Mouse (Mus musculus) kidney, postnatal 0 days (tissue): ENCODE results near the gene Cnn1. TPM values are rescaled to one million over a fixed set of nuclear protein-coding genes. Genes with fewer than 3 reads are reported as not detected.
A peak's percentile ranks its signal among the peaks of the same experiment; 100 is the strongest.

Source experiments
- ATAC-seq: fragments of 200-750 bp; cut with Nextera tagmentation; replicated peaks from 2 replicates; pipeline ENCODE4 v1.8.0; 2017; ENCODE audit warnings: low read depth, moderate number of reproducible peaks, moderate TSS enrichment, moderate library complexity; ENCODE audit not compliant: low FRiP score
- DNase-seq: peaks from one replicate; pipeline ENCODE4 v3.0.0-alpha.2; 2016; ENCODE audit warnings: low spot score
- H3K27ac ChIP-seq: fragments of 300-500 bp; sonication (generic); 2 replicates; pipeline ENCODE4 v1.5.1; 2014; ENCODE audit warnings: mild to moderate bottlenecking
- H3K27me3 ChIP-seq: fragments of 300-500 bp; sonication (generic); 2 replicates; pipeline ENCODE4 v1.6.1; 2014; ENCODE audit warnings: low read length, mixed read lengths; ENCODE audit not compliant: insufficient read depth
- H3K36me3 ChIP-seq: fragments of 300-500 bp; sonication (generic); 2 replicates; pipeline ENCODE4 v1.6.1; 2014; ENCODE audit warnings: low read length, mixed read lengths; ENCODE audit not compliant: insufficient read depth
- H3K4me1 ChIP-seq: fragments of 300-500 bp; sonication (generic); replicated peaks from 2 replicates; pipeline ENCODE4 v1.6.1; 2014; ENCODE audit warnings: antibody characterized with exemption, low read length, mixed read lengths; ENCODE audit not compliant: insufficient read depth
- H3K4me2 ChIP-seq: fragments of 300-500 bp; sonication (generic); 2 replicates; pipeline ENCODE4 v1.6.1; 2014; ENCODE audit warnings: mild to moderate bottlenecking, low read length, moderate library complexity, mixed read lengths
- H3K4me3 ChIP-seq: fragments of 300-500 bp; sonication (generic); replicated peaks from 2 replicates; pipeline ENCODE4 v1.5.1; 2014; ENCODE audit warnings: low read depth, low read length
- H3K9ac ChIP-seq: fragments of 300-500 bp; sonication (generic); 2 replicates; pipeline ENCODE4 v1.6.1; 2014; ENCODE audit warnings: low read depth, low read length
- H3K9me3 ChIP-seq: fragments of 300-500 bp; sonication (generic); replicated peaks from 2 replicates; pipeline ENCODE4 v1.6.1; 2016; ENCODE audit warnings: low read length, inconsistent platforms, mixed read lengths
- CTCF ChIP-seq: IDR thresholded peaks from 2 replicates; pipeline ENCODE4 v1.5.1; 2016; ENCODE audit warnings: antibody characterized with exemption, low read depth, mild to moderate bottlenecking, moderate library complexity
- WGBS: fragments of 180-500 bp; shearing (Covaris S2); extraction: QIAGEN DNeasy Blood & Tissue Kit; methylation state at CpG from one replicate; pipeline ENCODE4 v1.1.7; 2014; 5-methylcytosine and 5-hydroxymethylcytosine counted together
- polyA plus RNA-seq: library from polyadenylated mRNA; unstranded; fragments of >200 nt; fragmentation: Nextera tagmentation; extraction: Ambion mirVana; gene quantifications from 2 replicates; pipeline ENCODE4 v1.2.1, GENCODE M21; 2015

Cnn1 gene
- polyA plus RNA-seq, 1 experiment from 2014 or later: 30.8 TPM

DNA sequence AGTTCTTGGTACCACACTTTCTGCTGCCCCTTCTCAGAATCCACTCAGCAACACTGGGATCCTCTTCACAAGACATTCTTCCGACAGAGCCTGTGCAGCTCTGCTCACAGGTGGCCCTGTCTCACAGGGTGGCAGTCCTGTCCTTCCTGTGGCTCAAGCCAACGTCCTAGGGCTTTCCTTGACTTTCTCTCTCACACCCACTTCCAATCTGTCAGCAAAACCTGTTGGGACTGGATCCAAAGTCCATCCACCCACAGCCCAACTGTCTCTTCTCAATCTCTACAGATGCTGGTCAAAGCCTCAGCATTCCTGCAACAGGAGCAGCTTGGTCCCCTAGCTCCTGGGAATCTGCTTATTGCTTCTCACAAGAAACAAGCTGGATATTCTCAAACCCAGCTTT lies 37.7 kb upstream of the Cnn1 start:
- Histone ChIP-seq H3K4me1 (no peaks in the 10 kb centered on the region), H3K27ac (no peak overlapping the region), H3K4me2 (no peak overlapping the region), H3K36me3 (peaks cover 56% of the 10 kb centered on the region), H3K27me3 (no peaks in the 10 kb centered on the region), H3K9me3 (no peaks in the 10 kb centered on the region), H3K4me3 (no peak overlapping the region), H3K9ac (no peak overlapping the region)
- no peak for DNase-seq
- TF ChIP-seq CTCF: no peak
- ATAC-seq: no peak
- whole genome bisulfite sequencing: 84% methylated on average over 2 of the region's 2 CpGs

DNA sequence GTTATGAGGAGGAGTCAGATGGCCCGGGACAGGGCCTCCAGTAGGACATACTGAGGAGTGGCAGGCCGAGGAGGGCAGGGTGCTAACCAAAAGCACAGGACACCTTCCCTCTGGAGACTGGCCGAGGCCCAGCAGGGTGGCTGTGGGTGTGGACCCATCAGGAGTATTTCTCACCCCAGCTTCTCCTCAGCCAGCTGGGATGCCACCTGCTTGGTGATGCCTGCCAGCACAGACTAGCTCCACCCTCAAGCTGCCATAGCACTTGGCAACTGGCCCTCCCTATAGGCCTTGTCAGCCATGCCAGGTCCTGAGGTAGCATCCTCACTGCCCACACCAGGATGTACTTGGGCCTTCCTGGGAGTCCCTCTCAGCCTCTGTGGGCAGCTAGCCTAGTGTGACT lies 34.7 kb upstream of the Cnn1 start:
- Histone ChIP-seq H3K4me3 (no peak overlapping the region), H3K9me3 (no peaks in the 10 kb centered on the region), H3K36me3 (peaks cover 43% of the 10 kb centered on the region), H3K27ac (no peak overlapping the region), H3K27me3 (no peaks in the 10 kb centered on the region), H3K4me1 (no peaks in the 10 kb centered on the region), H3K9ac (no peak overlapping the region), H3K4me2 (no peak overlapping the region)
- no peak for TF ChIP-seq CTCF
- 94% methylated on average over 3 of the region's 3 CpGs for WGBS
- ATAC-seq (0 out of 2 replicates have a peak, but pooled peaks have one; percentile 14), DNase-seq (no peak)

DNA sequence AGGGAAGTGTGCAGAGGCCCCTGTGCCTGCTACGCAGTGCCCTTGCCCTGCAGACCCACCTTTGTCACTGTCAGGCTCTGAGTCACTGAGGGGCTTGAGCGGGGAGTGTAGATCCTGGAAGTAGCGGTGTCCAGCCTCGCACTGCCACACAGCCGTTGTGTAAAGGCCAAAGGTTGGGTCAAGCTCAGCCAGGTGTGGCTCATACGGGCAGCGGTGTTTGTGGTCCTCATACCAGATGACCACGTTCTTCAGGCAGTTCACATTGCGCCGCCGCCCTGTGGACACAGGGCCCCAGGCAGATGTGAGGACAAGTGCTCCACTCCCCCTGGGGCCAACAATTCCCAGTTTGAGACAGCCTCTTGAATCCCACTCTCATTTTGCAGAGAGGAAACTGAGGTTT lies 33.4 kb upstream of the Cnn1 start:
- H3K36me3 ChIP-seq: peaks cover 38% of the 10 kb centered on the region
- H3K4me3 ChIP-seq: no peak overlapping the region
- ATAC-seq: no peak

DNA sequence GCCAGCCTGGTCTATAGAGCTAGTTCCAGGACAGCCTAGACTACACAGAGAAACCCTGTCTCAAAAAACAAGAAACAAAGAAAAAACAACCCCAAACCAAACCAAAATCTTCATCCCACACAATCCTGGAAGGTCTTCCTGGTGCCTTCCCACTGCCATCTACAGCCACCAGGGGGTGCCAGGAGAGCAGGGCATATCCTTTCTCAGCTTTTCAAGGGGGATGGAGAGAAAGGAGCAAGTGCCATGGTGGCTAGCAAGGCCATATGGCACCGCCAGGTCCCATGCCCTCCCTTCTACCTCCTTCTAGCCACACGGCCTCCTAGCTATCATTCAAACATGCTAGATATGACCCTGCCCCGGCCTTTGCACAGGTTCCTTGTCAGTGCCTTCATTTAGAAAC lies 32.6 kb upstream of the Cnn1 start:
- no peak overlapping the region for H3K9ac ChIP-seq
- H3K4me1 ChIP-seq: no peaks in the 10 kb centered on the region
- H3K36me3 ChIP-seq: peaks cover 33% of the 10 kb centered on the region
- no peaks in the 10 kb centered on the region for H3K9me3 ChIP-seq
- 71% methylated on average over 3 of the region's 3 CpGs for WGBS
- TF ChIP-seq CTCF: peak; percentile 87
- H3K4me2 ChIP-seq: no peak overlapping the region
- no peaks in the 10 kb centered on the region for H3K27me3 ChIP-seq
- DNase-seq (peak; percentile 72), ATAC-seq (no peak)
- no peak overlapping the region for H3K27ac ChIP-seq
- H3K4me3 ChIP-seq: no peak overlapping the region

More for the DNA sequence above, 33.4 kb upstream of the Cnn1 start:
- TF ChIP-seq CTCF: no peak
- 88% methylated on average over 11 of the region's 11 CpGs for WGBS
- no peak overlapping the region for H3K4me2 ChIP-seq
- no peak overlapping the region for H3K27ac ChIP-seq
- no peaks in the 10 kb centered on the region for H3K27me3 ChIP-seq
- no peak for DNase-seq
- H3K9me3 ChIP-seq: no peaks in the 10 kb centered on the region
- no peaks in the 10 kb centered on the region for H3K4me1 ChIP-seq
- no peak overlapping the region for H3K9ac ChIP-seq

DNA sequence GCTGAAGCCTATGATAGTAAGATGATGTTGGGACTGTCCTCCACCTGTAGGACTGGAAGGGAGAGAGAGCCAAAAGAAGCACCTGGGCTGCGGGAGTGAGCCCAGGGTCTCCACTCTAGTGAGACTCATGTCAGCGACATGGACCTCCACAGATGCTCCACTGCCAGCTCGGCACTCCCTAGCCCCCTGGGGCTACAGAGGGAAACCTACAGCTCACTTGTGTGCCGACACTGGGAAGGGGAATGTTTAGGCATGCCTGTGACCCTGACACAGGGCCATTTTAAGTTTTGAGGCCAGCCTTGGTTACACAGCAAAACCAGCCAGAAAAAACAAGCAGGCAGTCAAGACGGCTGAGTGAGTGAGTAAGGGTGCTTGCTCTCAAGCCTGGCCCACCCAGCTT lies 31.8 kb upstream of the Cnn1 start:
- ATAC-seq (no peak), DNase-seq (no peak)
- Histone ChIP-seq H3K9me3 (no peaks in the 10 kb centered on the region), H3K4me3 (no peak overlapping the region), H3K27ac (no peak overlapping the region), H3K27me3 (no peaks in the 10 kb centered on the region), H3K36me3 (peaks cover 29% of the 10 kb centered on the region), H3K4me1 (no peaks in the 10 kb centered on the region), H3K4me2 (no peak overlapping the region), H3K9ac (no peak overlapping the region)
- TF ChIP-seq CTCF: no peak
- WGBS: 86% methylated on average over 5 of the region's 5 CpGs

DNA sequence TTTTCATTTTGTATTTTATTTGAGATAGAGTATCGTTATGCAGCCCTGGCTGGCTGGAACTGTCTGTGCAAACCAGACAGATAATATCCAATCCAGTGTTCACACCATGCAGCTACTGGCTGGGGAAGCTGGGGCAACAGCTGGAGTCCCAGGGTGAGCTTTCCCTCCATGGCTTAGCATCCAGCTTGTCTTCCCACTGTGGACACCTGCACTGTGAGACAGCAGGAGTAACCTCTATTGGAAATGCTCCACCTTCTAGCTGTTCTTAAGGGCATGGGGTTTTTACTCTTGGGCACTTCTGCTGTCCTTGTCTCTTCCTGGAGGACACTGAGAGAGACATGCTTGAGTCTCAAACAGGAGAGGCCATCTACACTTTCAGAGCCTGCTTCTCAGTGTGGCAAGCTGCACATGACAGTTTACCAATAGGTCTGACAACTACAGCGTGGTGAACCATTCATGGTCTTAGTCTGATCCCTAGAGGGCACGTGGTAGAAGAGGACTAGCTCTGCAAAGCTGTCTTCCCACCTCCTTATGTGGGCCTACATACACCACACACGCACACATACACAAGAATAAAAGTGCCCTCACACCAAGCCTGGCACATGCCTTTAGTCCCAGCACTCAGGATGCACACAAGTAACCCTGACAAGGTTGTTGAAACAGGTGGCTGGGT lies 29.0 kb upstream of the Cnn1 start:
- 0 out of 2 replicates have a peak overlapping the region, but pooled peaks have one; percentile 87 for H3K9ac ChIP-seq
- DNase-seq: no peak
- no peaks in the 10 kb centered on the region for H3K9me3 ChIP-seq
- peak overlapping the region; percentile 48; the same call in 1 of the 2 replicates for H3K27ac ChIP-seq
- H3K4me2 ChIP-seq: peak overlapping the region; percentile 58
- TF ChIP-seq CTCF: no peak; the same call in 1 of the 2 replicates
- H3K4me3 ChIP-seq: peak overlapping the region; percentile 87
- no peaks in the 10 kb centered on the region for H3K27me3 ChIP-seq
- peaks cover 23% of the 10 kb centered on the region for H3K36me3 ChIP-seq
- 67% methylated on average over 4 of the region's 4 CpGs for WGBS
- no peaks in the 10 kb centered on the region for H3K4me1 ChIP-seq
- ATAC-seq: 0 out of 2 replicates have a peak, but pooled peaks have one; percentile 4
